Comparison of ENCODE assay signal across 23 mouse cellular contexts in genomic region chr11:32297417-32297816, GRCm38 (mm10). TPM values are rescaled to one million over a fixed set of nuclear protein-coding genes. Genes with fewer than 3 reads are reported as not detected.
A peak's percentile ranks its signal among the peaks of the same experiment; 100 is the strongest.
DNase-seq lines count a peak whose midpoint lies in the region; ATAC-seq and TF ChIP-seq lines count a peak whose summit lies in the region.
"Not testable (repeated sequence)": the region's sequence is repeated elsewhere in the genome, so short reads cannot be mapped to it uniquely, and the experiment has no call there.
"Had no signal": no experiment of that assay in that cellular context is flagged by ENCODE, and none has a peak within 500 bp of the region (broad histone marks: within the 10 kb centered on the region; RNA-seq: fewer than 3 reads in every experiment).

No protein-coding gene starts in this region.

- peak overlapping the region; percentile 76 for H3K9ac ChIP-seq in liver, embryonic 12.5 days
- peak overlapping the region; percentile 57 for H3K9ac ChIP-seq in liver, embryonic 15.5 days

- H3K9me3 ChIP-seq in heart, embryonic 10.5 days; liver, embryonic 12.5 days (replicated peaks); liver, embryonic 15.5 days (replicated peaks): not testable (repeated sequence)

- peak; percentile 21 for ATAC-seq in erythroblast, adult 5-6 weeks (replicated peaks; ENCODE audit: low FRiP score, poor library complexity, severe bottlenecking)
- ATAC-seq in liver, embryonic 12.5 days, result peak; percentile 8
- peak; percentile 6 for ATAC-seq in liver, embryonic 15.5 days (ENCODE audit: insufficient read depth)

- peaks cover 26% of the 10 kb centered on the region for H3K27me3 ChIP-seq in heart, embryonic 10.5 days (ENCODE audit: insufficient read depth, poor library complexity, severe bottlenecking)
- H3K27me3 ChIP-seq in liver, embryonic 12.5 days (replicated peaks), result peaks cover 21% of the 10 kb centered on the region
- H3K27me3 ChIP-seq in liver, embryonic 15.5 days, result peaks cover 21% of the 10 kb centered on the region

- 33% methylated on average over 2 of the region's 2 CpGs for WGBS in bone marrow, adult 2 months
- WGBS in heart, embryonic 10.5 days, result 26% methylated on average over 2 of the region's 2 CpGs
- 8% methylated on average over 2 of the region's 2 CpGs for WGBS in liver, embryonic 12.5 days (ENCODE audit: insufficient replicate concordance)
- 10% methylated on average over 2 of the region's 2 CpGs for WGBS in liver, embryonic 15.5 days (ENCODE audit: insufficient replicate concordance)

- peak overlapping the region; percentile 54 for H3K4me2 ChIP-seq in liver, embryonic 12.5 days
- peak overlapping the region; percentile 47 for H3K4me2 ChIP-seq in liver, embryonic 15.5 days

- peak; percentile 46 for DNase-seq in heart, embryonic 10.5 days (ENCODE audit: low spot score)
- DNase-seq in spleen, adult 12 weeks (ENCODE audit: low spot score), result peak; percentile 28

- H3K4me1 ChIP-seq in bone marrow, adult 2 months (ENCODE audit: control insufficient read depth, insufficient read depth, low read length); heart, embryonic 10.5 days: not testable (repeated sequence)
- peaks cover 53% of the 10 kb centered on the region for H3K4me1 ChIP-seq in liver, embryonic 12.5 days
- H3K4me1 ChIP-seq in liver, embryonic 15.5 days (replicated peaks), result peaks cover 47% of the 10 kb centered on the region

- H3K4me3 ChIP-seq in bone marrow, adult 2 months (replicated peaks; ENCODE audit: control insufficient read depth, low read depth, low read length), result peak overlapping the region; percentile 19
- not testable (repeated sequence) for H3K4me3 ChIP-seq in heart, embryonic 10.5 days
- peak overlapping the region; percentile 59 for H3K4me3 ChIP-seq in liver, embryonic 12.5 days
- H3K4me3 ChIP-seq in liver, embryonic 15.5 days (replicated peaks), result peak overlapping the region; percentile 58

- TF ChIP-seq CTCF in bone marrow, adult 2 months (IDR thresholded peaks at IDR 0.05; ENCODE audit: control insufficient read depth, insufficient read depth, low read length), result not testable (repeated sequence)

- TF ChIP-seq POLR2A in bone marrow, adult 2 months (IDR thresholded peaks at IDR 0.05; ENCODE audit: borderline replicate concordance, control insufficient read depth, low read depth, low read length), result peak; percentile 16; the same call in 1 of the 2 replicates

- H3K36me3 ChIP-seq in heart, embryonic 10.5 days, result not testable (repeated sequence)
- peaks cover 34% of the 10 kb centered on the region for H3K36me3 ChIP-seq in liver, embryonic 12.5 days
- H3K36me3 ChIP-seq in liver, embryonic 15.5 days (replicated peaks), result peaks cover 30% of the 10 kb centered on the region

- peak overlapping the region; percentile 81 for H3K27ac ChIP-seq in bone marrow, adult 2 months (ENCODE audit: control insufficient read depth, insufficient read depth, low read depth, low read length, poor library complexity)
- not testable (repeated sequence) for H3K27ac ChIP-seq in heart, embryonic 10.5 days
- H3K27ac ChIP-seq in liver, embryonic 12.5 days, result peak overlapping the region; percentile 97
- peak overlapping the region; percentile 95 for H3K27ac ChIP-seq in liver, embryonic 15.5 days (replicated peaks)

RNA-seq across cellular contexts. Expression of gene Hba-a2, which starts 1.1 kb away (rescaled TPM):
- polyA plus RNA-seq in bone marrow, adult 2 months (2011; ENCODE audit: insufficient read depth, insufficient read length, low replicate concordance, missing spikeins), result 164,365 and 299,309 TPM in 2 replicates
- total RNA-seq in erythroblast, adult 5-6 weeks (2015; ENCODE audit: low replicate concordance), result 143,341 and 149,783 TPM in 2 replicates
- total RNA-seq in erythroblast, adult 5-6 weeks (2017; ENCODE audit: low replicate concordance), result 224,706 and 268,423 TPM in 2 replicates
- polyA plus RNA-seq in heart, embryonic 10.5 days (2016; fragmentation: Nextera tagmentation; extraction: Ambion mirVana), result 9,075 and 12,184 TPM in 2 replicates
- polyA plus RNA-seq in liver, embryonic 12.5 days (2016; fragmentation: Nextera tagmentation; extraction: Ambion mirVana), result 121,851 and 123,321 TPM in 2 replicates
- polyA plus RNA-seq in liver, embryonic 15.5 days (2015; fragmentation: Nextera tagmentation; extraction: Ambion mirVana), result 175,652 and 176,876 TPM in 2 replicates

RNA-seq across cellular contexts. Expression of gene Hbq1a, which starts 2.5 kb away (rescaled TPM):
- 9.2 and 12.0 TPM in 2 replicates for polyA plus RNA-seq in bone marrow, adult 2 months (2011; ENCODE audit: insufficient read depth, insufficient read length, low replicate concordance, missing spikeins)
- total RNA-seq in erythroblast, adult 5-6 weeks (2015; ENCODE audit: low replicate concordance), result 28.2 and 42.2 TPM in 2 replicates
- total RNA-seq in erythroblast, adult 5-6 weeks (2017; ENCODE audit: low replicate concordance), result 17.0 and 21.0 TPM in 2 replicates
- not detected in 2 replicates for polyA plus RNA-seq in heart, embryonic 10.5 days (2016; fragmentation: Nextera tagmentation; extraction: Ambion mirVana)
- polyA plus RNA-seq in liver, embryonic 12.5 days (2016; fragmentation: Nextera tagmentation; extraction: Ambion mirVana), result 4.2 and 5.2 TPM in 2 replicates
- polyA plus RNA-seq in liver, embryonic 15.5 days (2015; fragmentation: Nextera tagmentation; extraction: Ambion mirVana), result 7.3 and 8.0 TPM in 2 replicates
- total RNA-seq: adrenal gland, adult 2 months; CH12.LX; common myeloid progenitor, adult 5-6 weeks; gastrocnemius, adult 2 months; gastrocnemius, postnatal 14 days; gastrocnemius, postnatal 4 days had no signal
- polyA plus RNA-seq: adrenal gland, adult 2 months; embryonic facial prominence, embryonic 12.5 days; forebrain, embryonic 11.5 days; hindbrain, embryonic 11.5 days; inflammation-experienced regulatory T-cells, adult 6 months had no signal

RNA-seq across cellular contexts. Expression of gene Hbq1b, which starts 10.7 kb away (rescaled TPM):
- polyA plus RNA-seq in bone marrow, adult 2 months (2011; ENCODE audit: insufficient read depth, insufficient read length, low replicate concordance, missing spikeins), result 44.2 and 73.9 TPM in 2 replicates
- 294 and 334 TPM in 2 replicates for total RNA-seq in erythroblast, adult 5-6 weeks (2015; ENCODE audit: low replicate concordance)
- total RNA-seq in erythroblast, adult 5-6 weeks (2017; ENCODE audit: low replicate concordance), result 138 and 139 TPM in 2 replicates
- 13.9 and 16.8 TPM in 2 replicates for polyA plus RNA-seq in heart, embryonic 10.5 days (2016; fragmentation: Nextera tagmentation; extraction: Ambion mirVana)
- 116 and 122 TPM in 2 replicates for polyA plus RNA-seq in liver, embryonic 12.5 days (2016; fragmentation: Nextera tagmentation; extraction: Ambion mirVana)
- polyA plus RNA-seq in liver, embryonic 15.5 days (2015; fragmentation: Nextera tagmentation; extraction: Ambion mirVana), result 139 and 151 TPM in 2 replicates
- total RNA-seq: CH12.LX; common myeloid progenitor, adult 5-6 weeks; gastrocnemius, adult 2 months; gastrocnemius, postnatal 4 days had no signal
- polyA plus RNA-seq: inflammation-experienced regulatory T-cells, adult 6 months had no signal

RNA-seq across cellular contexts. Expression of gene Hba-a1, which starts 14.1 kb away (rescaled TPM):
- polyA plus RNA-seq in bone marrow, adult 2 months (2011; ENCODE audit: insufficient read depth, insufficient read length, low replicate concordance, missing spikeins), result 17,767 and 55,751 TPM in 2 replicates
- total RNA-seq in erythroblast, adult 5-6 weeks (2015; ENCODE audit: low replicate concordance), result 59,368 and 63,767 TPM in 2 replicates
- total RNA-seq in erythroblast, adult 5-6 weeks (2017; ENCODE audit: low replicate concordance), result 14,861 and 24,674 TPM in 2 replicates
- polyA plus RNA-seq in heart, embryonic 10.5 days (2016; fragmentation: Nextera tagmentation; extraction: Ambion mirVana), result 4,954 and 6,566 TPM in 2 replicates
- 52,845 and 54,272 TPM in 2 replicates for polyA plus RNA-seq in liver, embryonic 12.5 days (2016; fragmentation: Nextera tagmentation; extraction: Ambion mirVana)
- polyA plus RNA-seq in liver, embryonic 15.5 days (2015; fragmentation: Nextera tagmentation; extraction: Ambion mirVana), result 74,460 and 76,487 TPM in 2 replicates

RNA-seq across cellular contexts. Expression of gene Hba-x, which starts 21.2 kb away (rescaled TPM):
- polyA plus RNA-seq in bone marrow, adult 2 months (2011; ENCODE audit: insufficient read depth, insufficient read length, low replicate concordance, missing spikeins), result 2.6 and 3.5 TPM in 2 replicates
- 7.9 and 8.8 TPM in 2 replicates for total RNA-seq in erythroblast, adult 5-6 weeks (2015; ENCODE audit: low replicate concordance)
- 0.68 and 2.2 TPM in 2 replicates for total RNA-seq in erythroblast, adult 5-6 weeks (2017; ENCODE audit: low replicate concordance)
- 8,501 and 9,179 TPM in 2 replicates for polyA plus RNA-seq in heart, embryonic 10.5 days (2016; fragmentation: Nextera tagmentation; extraction: Ambion mirVana)
- 1,859 and 1,982 TPM in 2 replicates for polyA plus RNA-seq in liver, embryonic 12.5 days (2016; fragmentation: Nextera tagmentation; extraction: Ambion mirVana)
- polyA plus RNA-seq in liver, embryonic 15.5 days (2015; fragmentation: Nextera tagmentation; extraction: Ambion mirVana), result 72.6 and 109 TPM in 2 replicates
- total RNA-seq: adrenal gland, adult 2 months; adrenal gland, postnatal 14 days; adrenal gland, postnatal 4 days; CH12.LX; common myeloid progenitor, adult 5-6 weeks; forebrain, postnatal 0 days; gastrocnemius, adult 2 months; gastrocnemius, postnatal 14 days; gastrocnemius, postnatal 4 days; heart, adult 8-10 months; heart, postnatal 14 days; hindbrain, postnatal 0 days; MEL had no signal
- polyA plus RNA-seq: adrenal gland, adult 2 months; forebrain, postnatal 0 days; hindbrain, postnatal 0 days; inflammation-experienced regulatory T-cells, adult 6 months had no signal
